Mouse (Mus musculus) kidney, postnatal 0 days (tissue): ENCODE data around the gene Syne1. TPM values are rescaled to one million over a fixed set of nuclear protein-coding genes. Genes with fewer than 3 reads are reported as not detected.

Experiments used
- ATAC-seq: fragments of 200-750 bp; cut with Nextera tagmentation; replicated peaks from 2 replicates; pipeline ENCODE4 v1.8.0; 2017; ENCODE audit warnings: low read depth, moderate number of reproducible peaks, moderate TSS enrichment, moderate library complexity; ENCODE audit not compliant: low FRiP score
- DNase-seq: peaks from one replicate; pipeline ENCODE4 v3.0.0-alpha.2; 2016; ENCODE audit warnings: low spot score
- H3K27ac ChIP-seq: fragments of 300-500 bp; sonication (generic); 2 replicates; pipeline ENCODE4 v1.5.1; 2014; ENCODE audit warnings: mild to moderate bottlenecking
- H3K27me3 ChIP-seq: fragments of 300-500 bp; sonication (generic); 2 replicates; pipeline ENCODE4 v1.6.1; 2014; ENCODE audit warnings: low read length, mixed read lengths; ENCODE audit not compliant: insufficient read depth
- H3K36me3 ChIP-seq: fragments of 300-500 bp; sonication (generic); 2 replicates; pipeline ENCODE4 v1.6.1; 2014; ENCODE audit warnings: low read length, mixed read lengths; ENCODE audit not compliant: insufficient read depth
- H3K4me1 ChIP-seq: fragments of 300-500 bp; sonication (generic); replicated peaks from 2 replicates; pipeline ENCODE4 v1.6.1; 2014; ENCODE audit warnings: antibody characterized with exemption, low read length, mixed read lengths; ENCODE audit not compliant: insufficient read depth
- H3K4me2 ChIP-seq: fragments of 300-500 bp; sonication (generic); 2 replicates; pipeline ENCODE4 v1.6.1; 2014; ENCODE audit warnings: mild to moderate bottlenecking, low read length, moderate library complexity, mixed read lengths
- H3K4me3 ChIP-seq: fragments of 300-500 bp; sonication (generic); replicated peaks from 2 replicates; pipeline ENCODE4 v1.5.1; 2014; ENCODE audit warnings: low read depth, low read length
- H3K9ac ChIP-seq: fragments of 300-500 bp; sonication (generic); 2 replicates; pipeline ENCODE4 v1.6.1; 2014; ENCODE audit warnings: low read depth, low read length
- H3K9me3 ChIP-seq: fragments of 300-500 bp; sonication (generic); replicated peaks from 2 replicates; pipeline ENCODE4 v1.6.1; 2016; ENCODE audit warnings: low read length, inconsistent platforms, mixed read lengths
- CTCF ChIP-seq: IDR thresholded peaks from 2 replicates; pipeline ENCODE4 v1.5.1; 2016; ENCODE audit warnings: antibody characterized with exemption, low read depth, mild to moderate bottlenecking, moderate library complexity
- WGBS: fragments of 180-500 bp; shearing (Covaris S2); extraction: QIAGEN DNeasy Blood & Tissue Kit; methylation state at CpG from one replicate; pipeline ENCODE4 v1.1.7; 2014; 5-methylcytosine and 5-hydroxymethylcytosine counted together
- polyA plus RNA-seq: library from polyadenylated mRNA; unstranded; fragments of >200 nt; fragmentation: Nextera tagmentation; extraction: Ambion mirVana; gene quantifications from 2 replicates; pipeline ENCODE4 v1.2.1, GENCODE M21; 2015

Syne1 gene
- polyA plus RNA-seq, 1 experiment from 2014 or later: 5.2 TPM

- peak; percentile 85 for TF ChIP-seq CTCF
- 19% methylated on average over 6 of the region's 6 CpGs for WGBS
- no peaks in the 10 kb centered on the region for H3K27me3 ChIP-seq
- no peaks in the 10 kb centered on the region for H3K9me3 ChIP-seq
- no peak overlapping the region for H3K9ac ChIP-seq
- no peak overlapping the region for H3K27ac ChIP-seq
- no peak for ATAC-seq
- H3K4me2 ChIP-seq: no peak overlapping the region
- no peaks in the 10 kb centered on the region for H3K4me1 ChIP-seq
- H3K36me3 ChIP-seq: no peaks in the 10 kb centered on the region
- DNase-seq: peak; percentile 74
- H3K4me3 ChIP-seq: no peak overlapping the region
Observed at GRCm38 (mm10) chr10:5317602-5318001, 233.7 kb downstream of the Syne1 start.

DNA sequence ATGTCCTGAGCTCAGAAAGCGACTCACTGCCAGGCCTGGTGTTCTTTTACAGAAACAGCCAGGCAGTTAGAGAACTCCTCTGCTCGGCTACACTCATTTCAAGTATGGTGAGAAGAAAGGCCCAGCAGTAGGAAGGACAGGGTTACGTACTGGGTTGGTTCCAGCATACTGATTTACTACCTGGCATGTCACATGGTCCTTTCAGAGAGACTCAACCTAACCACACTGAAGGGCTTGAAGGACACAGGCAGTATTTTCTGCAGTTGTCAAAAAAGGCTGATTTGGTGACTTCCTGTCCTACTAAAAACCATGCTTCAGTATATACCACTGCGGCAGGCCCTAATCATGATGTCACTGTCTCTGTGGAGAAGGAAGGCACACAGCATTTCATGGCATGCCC lies 238.8 kb downstream of the Syne1 start:
- no peak for ATAC-seq
- peak; percentile 17 for DNase-seq
- H3K27ac ChIP-seq: no peak overlapping the region

DNA sequence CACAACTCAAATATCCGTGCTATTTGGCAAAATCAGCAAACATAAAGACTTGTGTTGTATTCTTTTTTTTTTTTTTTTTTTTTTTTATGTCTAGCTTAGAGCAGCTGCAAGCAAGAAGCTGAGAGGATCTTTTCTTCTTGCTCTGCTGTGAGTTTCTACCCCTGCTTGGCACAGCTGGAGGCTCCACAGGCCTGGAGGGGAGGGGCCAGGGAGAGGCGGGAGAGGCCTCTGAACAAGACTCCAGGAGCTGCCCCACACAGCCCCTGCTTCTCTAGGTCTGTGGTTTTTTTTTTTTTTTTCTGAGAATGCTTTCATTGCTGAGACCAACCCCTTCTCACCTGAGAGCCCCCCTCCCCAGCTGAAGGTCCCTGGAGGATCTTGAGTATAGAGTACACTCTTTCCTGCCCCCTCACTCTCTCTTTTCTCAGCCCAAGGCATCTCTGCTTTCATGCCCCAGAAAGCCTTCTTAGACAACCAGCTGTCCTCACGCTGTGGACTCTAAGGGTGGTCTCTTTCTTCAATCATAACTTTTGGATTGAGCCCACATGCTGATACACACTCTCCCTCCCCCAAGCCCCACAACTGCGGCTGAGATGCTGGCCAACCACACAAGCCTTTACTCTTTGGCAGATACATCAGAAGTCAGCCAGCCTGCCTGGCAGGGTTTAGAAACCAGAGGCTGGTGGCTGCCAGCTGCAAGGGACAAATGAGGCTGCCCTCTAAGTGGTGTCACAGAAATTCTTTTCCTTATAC lies 241.1 kb downstream of the Syne1 start:
- Histone ChIP-seq H3K9ac (no peak overlapping the region), H3K27ac (no peak overlapping the region), H3K4me3 (no peak overlapping the region), H3K36me3 (no peaks in the 10 kb centered on the region), H3K9me3 (no peaks in the 10 kb centered on the region), H3K27me3 (no peaks in the 10 kb centered on the region), H3K4me1 (no peaks in the 10 kb centered on the region), H3K4me2 (no peak overlapping the region)
- ATAC-seq (no peak), DNase-seq (no peak)
- no peak for TF ChIP-seq CTCF
- WGBS: 32% methylated on average over 4 of the region's 4 CpGs

More for the DNA sequence above, 238.8 kb downstream of the Syne1 start:
- 48% methylated on average over 4 of the region's 4 CpGs for WGBS
- Histone ChIP-seq H3K4me2 (no peak overlapping the region), H3K27me3 (no peaks in the 10 kb centered on the region), H3K9me3 (no peaks in the 10 kb centered on the region), H3K4me3 (no peak overlapping the region), H3K9ac (no peak overlapping the region), H3K4me1 (no peaks in the 10 kb centered on the region), H3K36me3 (no peaks in the 10 kb centered on the region)
- TF ChIP-seq CTCF: no peak

- Histone ChIP-seq H3K4me3 (no peak overlapping the region), H3K36me3 (no peaks in the 10 kb centered on the region), H3K9ac (no peak overlapping the region), H3K4me2 (no peak overlapping the region), H3K4me1 (no peaks in the 10 kb centered on the region), H3K9me3 (no peaks in the 10 kb centered on the region), H3K27ac (no peak overlapping the region), H3K27me3 (no peaks in the 10 kb centered on the region)
- DNase-seq (no peak), ATAC-seq (no peak)
- TF ChIP-seq CTCF: no peak
- 63% methylated on average over 10 of the region's 10 CpGs for WGBS
Observed at GRCm38 (mm10) chr10:5309398-5309797, 241.9 kb downstream of the Syne1 start.

- ATAC-seq (no peak), DNase-seq (peak; percentile 72)
- Histone ChIP-seq H3K9me3 (no peaks in the 10 kb centered on the region), H3K27me3 (no peaks in the 10 kb centered on the region), H3K27ac (no peak overlapping the region), H3K9ac (no peak overlapping the region), H3K36me3 (no peaks in the 10 kb centered on the region), H3K4me3 (no peak overlapping the region), H3K4me1 (no peaks in the 10 kb centered on the region), H3K4me2 (no peak overlapping the region)
- 19% methylated on average over 6 of the region's 6 CpGs for WGBS
- peak; percentile 65 for TF ChIP-seq CTCF
Observed at GRCm38 (mm10) chr10:5305555-5305954, 245.7 kb downstream of the Syne1 start.

GRCm38 (mm10) chr10:5295291-5295891 lies 255.9 kb downstream of the Syne1 start:
- no peak for ATAC-seq
- H3K27ac ChIP-seq: no peak overlapping the region

More at GRCm38 (mm10) chr10:5295291-5295891, 255.9 kb downstream of the Syne1 start:
- Histone ChIP-seq H3K4me1 (no peaks in the 10 kb centered on the region), H3K4me3 (no peak overlapping the region), H3K9me3 (no peaks in the 10 kb centered on the region), H3K36me3 (no peaks in the 10 kb centered on the region), H3K4me2 (no peak overlapping the region), H3K9ac (no peak overlapping the region), H3K27me3 (no peaks in the 10 kb centered on the region)
- no peak for TF ChIP-seq CTCF
- WGBS: 22% methylated on average over 7 of the region's 7 CpGs
- peak; percentile 84 for DNase-seq
